Mouse (Mus musculus) forebrain, embryonic 10.5 days (tissue): ENCODE data around the gene Gsx1. TPM values are rescaled to one million over a fixed set of nuclear protein-coding genes. Genes with fewer than 3 reads are reported as not detected.

ENCODE experiments used
- DNase-seq: peaks from one replicate; pipeline ENCODE4 v3.0.0-alpha.2; 2017; ENCODE audit warnings: low spot score; ENCODE audit errors: extremely low spot score
- H3K27ac ChIP-seq: fragments of 300-500 bp; sonication (generic); 2 replicates; pipeline ENCODE4 v1.5.1; 2016; ENCODE audit warnings: mild to moderate bottlenecking
- H3K27me3 ChIP-seq: fragments of 300-500 bp; sonication (generic); 2 replicates; pipeline ENCODE4 v1.6.1; 2016; ENCODE audit warnings: mild to moderate bottlenecking; ENCODE audit not compliant: poor library complexity, severe bottlenecking
- H3K36me3 ChIP-seq: fragments of 300-500 bp; sonication (generic); replicated peaks from 2 replicates; pipeline ENCODE4 v1.6.1; 2016; ENCODE audit warnings: mild to moderate bottlenecking, moderate library complexity
- H3K4me1 ChIP-seq: fragments of 300-500 bp; sonication (generic); 2 replicates; pipeline ENCODE4 v1.6.1; 2016
- H3K4me3 ChIP-seq: fragments of 300-500 bp; sonication (generic); 2 replicates; pipeline ENCODE4 v1.5.1; 2016; ENCODE audit warnings: mild to moderate bottlenecking, moderate library complexity
- H3K9me3 ChIP-seq: fragments of 300-500 bp; sonication (generic); 2 replicates; pipeline ENCODE4 v1.6.1; 2016; ENCODE audit warnings: mild to moderate bottlenecking, moderate library complexity
- WGBS: fragments of 180-500 bp; shearing (Covaris S2); methylation state at CpG from one replicate; pipeline ENCODE4 v1.1.7; 2016; 5-methylcytosine and 5-hydroxymethylcytosine counted together
- polyA plus RNA-seq: library from polyadenylated mRNA; unstranded; fragments of >200 nt; fragmentation: Nextera tagmentation; extraction: Ambion mirVana; gene quantifications from 2 replicates; pipeline ENCODE4 v1.2.1, GENCODE M21; 2016

The Gsx1 gene
- polyA plus RNA-seq, 1 experiment from 2014 or later: 2.4 TPM

DNA sequence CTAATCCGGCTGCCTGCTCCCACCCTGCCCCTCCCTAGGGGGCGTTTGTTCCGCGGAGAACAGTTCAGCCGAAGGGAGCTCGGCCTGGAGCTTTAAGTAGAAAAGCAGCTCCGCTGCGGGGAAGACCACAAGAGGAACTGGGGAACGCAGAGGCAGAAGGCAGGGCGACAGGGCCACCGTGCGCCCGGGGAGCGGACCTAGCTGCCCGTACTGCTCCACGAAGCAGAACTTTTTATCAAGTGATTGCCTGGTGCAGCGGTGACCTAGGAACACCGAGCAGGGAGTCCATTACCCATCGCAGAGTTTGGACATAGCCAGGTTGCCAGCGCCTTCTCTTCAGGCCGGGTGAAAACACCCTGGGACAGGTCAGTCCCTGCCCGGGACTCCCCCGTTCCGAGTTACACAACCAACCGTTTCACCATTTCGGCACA, 2.5 kb upstream of the Gsx1 start:
- H3K4me3 ChIP-seq: peak overlapping the region; percentile 48
- DNase-seq: peak; percentile 63
- no peaks in the 10 kb centered on the region for H3K36me3 ChIP-seq
- H3K4me1 ChIP-seq: peaks cover 49% of the 10 kb centered on the region
- H3K27me3 ChIP-seq: peaks cover 98% of the 10 kb centered on the region
- peaks cover 11% of the 10 kb centered on the region for H3K9me3 ChIP-seq
- H3K27ac ChIP-seq: no peak overlapping the region
- WGBS: under 1% methylated on average over 26 of the region's 26 CpGs

DNA sequence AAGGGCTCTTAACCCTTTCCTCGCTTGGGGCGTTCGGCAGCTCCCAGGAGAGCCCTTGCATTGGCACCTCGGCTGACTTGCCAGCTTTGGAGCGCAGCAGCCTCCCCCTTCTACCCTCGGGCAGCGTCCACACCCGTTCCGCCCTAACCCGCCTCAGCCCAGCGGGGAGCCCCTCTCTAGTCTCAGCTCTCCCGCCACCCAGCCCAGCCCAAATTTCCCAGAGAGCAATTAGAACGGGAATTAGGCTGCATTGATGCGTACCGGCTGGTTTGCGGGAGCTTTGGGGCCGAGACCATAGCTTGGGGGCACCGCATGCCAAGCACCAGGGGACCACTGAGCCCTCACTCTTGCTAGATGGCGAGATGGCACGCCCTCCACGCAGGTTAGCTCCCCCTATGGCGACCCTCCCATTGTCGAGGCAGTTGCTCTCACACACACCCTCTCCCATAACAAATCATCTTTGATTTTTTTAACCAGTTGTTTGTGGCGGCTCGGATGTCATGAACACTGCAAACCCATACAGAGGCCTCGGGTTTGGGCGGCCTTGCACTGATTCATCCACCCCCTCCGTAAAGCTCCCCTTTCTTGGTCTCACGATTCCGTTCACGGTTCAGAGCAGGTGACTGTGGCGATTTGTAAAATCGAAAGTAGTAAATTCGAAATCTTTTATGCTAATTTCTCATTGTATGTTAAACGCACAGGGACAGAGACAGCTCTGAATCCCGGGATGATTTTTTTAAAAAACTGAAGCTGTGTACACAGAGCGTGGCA, 1.5 kb upstream of the Gsx1 start:
- Histone ChIP-seq H3K4me3 (peak overlapping the region; percentile 48), H3K36me3 (no peaks in the 10 kb centered on the region), H3K9me3 (peaks cover 11% of the 10 kb centered on the region), H3K27ac (no peak overlapping the region), H3K4me1 (peaks cover 49% of the 10 kb centered on the region), H3K27me3 (peaks cover 100% of the 10 kb centered on the region)
- under 1% methylated on average over 37 of the region's 37 CpGs for WGBS
- DNase-seq: peak; percentile 42

- H3K4me1 ChIP-seq: peaks cover 49% of the 10 kb centered on the region
- DNase-seq: no peak
- peaks cover 100% of the 10 kb centered on the region for H3K27me3 ChIP-seq
- H3K27ac ChIP-seq: no peak overlapping the region
- peaks cover 11% of the 10 kb centered on the region for H3K9me3 ChIP-seq
- 1% methylated on average over 25 of the region's 25 CpGs for WGBS
- no peaks in the 10 kb centered on the region for H3K36me3 ChIP-seq
- H3K4me3 ChIP-seq: peak overlapping the region; percentile 48
Observed at GRCm38 (mm10) chr5:147187552-147188170, 835 bp upstream of the Gsx1 start.

- peaks cover 100% of the 10 kb centered on the region for H3K27me3 ChIP-seq
- H3K4me1 ChIP-seq: peaks cover 49% of the 10 kb centered on the region
- H3K4me3 ChIP-seq: peak overlapping the region; percentile 48
- H3K36me3 ChIP-seq: no peaks in the 10 kb centered on the region
- 2% methylated on average over 28 of the region's 28 CpGs for WGBS
- no peaks in the 10 kb centered on the region for H3K9me3 ChIP-seq
- H3K27ac ChIP-seq: peak overlapping the region; percentile 30; the same call in 1 of the 2 replicates
- peak; percentile 23 for DNase-seq
Observed at GRCm38 (mm10) chr5:147189156-147189555, 660 bp downstream of the Gsx1 start.

GRCm38 (mm10) chr5:147189836-147190602, 1.5 kb downstream of the Gsx1 start:
- no peak overlapping the region for H3K27ac ChIP-seq
- under 1% methylated on average over 45 of the region's 46 CpGs for WGBS
- peak overlapping the region; percentile 48; the same call in 1 of the 2 replicates for H3K4me3 ChIP-seq
- H3K9me3 ChIP-seq: no peaks in the 10 kb centered on the region
- H3K27me3 ChIP-seq: peaks cover 100% of the 10 kb centered on the region
- H3K4me1 ChIP-seq: peaks cover 49% of the 10 kb centered on the region
- DNase-seq: peak; percentile 27
- no peaks in the 10 kb centered on the region for H3K36me3 ChIP-seq

GRCm38 (mm10) chr5:147190885-147191284, 2.4 kb downstream of the Gsx1 start:
- H3K4me3 ChIP-seq: peak overlapping the region; percentile 16; the same call in 1 of the 2 replicates
- peak; percentile 26 for DNase-seq
- peaks cover 42% of the 10 kb centered on the region for H3K4me1 ChIP-seq
- no peak overlapping the region for H3K27ac ChIP-seq
- H3K27me3 ChIP-seq: peaks cover 100% of the 10 kb centered on the region
- H3K36me3 ChIP-seq: no peaks in the 10 kb centered on the region
- no peaks in the 10 kb centered on the region for H3K9me3 ChIP-seq
- under 1% methylated on average over 7 of the region's 7 CpGs for WGBS

- DNase-seq: peak; percentile 24
- 1% methylated on average over 24 of the region's 24 CpGs for WGBS
- H3K4me3 ChIP-seq: no peak overlapping the region
Observed at GRCm38 (mm10) chr5:147191801-147192575, 3.5 kb downstream of the Gsx1 start.

GRCm38 (mm10) chr5:147192576-147192960, 4.1 kb downstream of the Gsx1 start:
- H3K4me1 ChIP-seq: peaks cover 26% of the 10 kb centered on the region
- DNase-seq: no peak
- H3K9me3 ChIP-seq: no peaks in the 10 kb centered on the region
- 2% methylated on average over 9 of the region's 9 CpGs for WGBS
- peaks cover 100% of the 10 kb centered on the region for H3K27me3 ChIP-seq
- no peak overlapping the region for H3K27ac ChIP-seq
- H3K36me3 ChIP-seq: no peaks in the 10 kb centered on the region
- H3K4me3 ChIP-seq: no peak overlapping the region

More at GRCm38 (mm10) chr5:147191801-147192575, 3.5 kb downstream of the Gsx1 start:
- peaks cover 100% of the 10 kb centered on the region for H3K27me3 ChIP-seq
- H3K9me3 ChIP-seq: no peaks in the 10 kb centered on the region
- H3K36me3 ChIP-seq: no peaks in the 10 kb centered on the region
- no peak overlapping the region for H3K27ac ChIP-seq
- H3K4me1 ChIP-seq: peaks cover 31% of the 10 kb centered on the region

DNA sequence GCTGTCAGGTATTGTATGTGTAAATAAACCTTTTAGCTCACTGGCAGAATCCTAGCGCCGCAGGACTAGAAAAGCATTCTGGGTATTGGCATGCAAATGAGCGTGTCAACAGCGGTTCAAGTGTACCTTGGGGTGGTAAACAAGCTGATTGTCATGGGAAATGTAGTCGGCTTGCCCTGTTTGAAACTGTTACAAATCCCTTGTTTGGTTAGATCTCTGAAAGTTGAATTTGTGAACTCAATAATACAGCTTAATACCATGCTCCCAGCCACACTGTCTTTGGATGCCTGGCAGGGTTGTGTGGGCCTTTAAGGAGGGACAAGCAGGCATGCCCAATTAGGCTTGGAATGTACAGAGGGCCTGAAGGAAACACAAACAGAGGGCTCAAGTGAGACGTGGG, 16.4 kb downstream of the Gsx1 start:
- WGBS: 8% methylated on average over 6 of the region's 6 CpGs
- Histone ChIP-seq H3K27me3 (peaks cover 32% of the 10 kb centered on the region; the same call in 1 of the 2 replicates), H3K36me3 (no peaks in the 10 kb centered on the region), H3K4me1 (peaks cover 14% of the 10 kb centered on the region), H3K4me3 (no peak overlapping the region; the same call in 1 of the 2 replicates), H3K9me3 (peaks cover 4% of the 10 kb centered on the region), H3K27ac (no peak overlapping the region)
- no peak for DNase-seq

- Histone ChIP-seq H3K27me3 (peaks cover 27% of the 10 kb centered on the region; the same call in 1 of the 2 replicates), H3K4me1 (peaks cover 14% of the 10 kb centered on the region), H3K36me3 (no peaks in the 10 kb centered on the region), H3K4me3 (no peak overlapping the region), H3K27ac (no peak overlapping the region), H3K9me3 (peaks cover 4% of the 10 kb centered on the region)
- WGBS: 94% methylated on average over 20 of the region's 20 CpGs
- no peak for DNase-seq
Observed at GRCm38 (mm10) chr5:147207852-147208251, 19.4 kb downstream of the Gsx1 start.

DNA sequence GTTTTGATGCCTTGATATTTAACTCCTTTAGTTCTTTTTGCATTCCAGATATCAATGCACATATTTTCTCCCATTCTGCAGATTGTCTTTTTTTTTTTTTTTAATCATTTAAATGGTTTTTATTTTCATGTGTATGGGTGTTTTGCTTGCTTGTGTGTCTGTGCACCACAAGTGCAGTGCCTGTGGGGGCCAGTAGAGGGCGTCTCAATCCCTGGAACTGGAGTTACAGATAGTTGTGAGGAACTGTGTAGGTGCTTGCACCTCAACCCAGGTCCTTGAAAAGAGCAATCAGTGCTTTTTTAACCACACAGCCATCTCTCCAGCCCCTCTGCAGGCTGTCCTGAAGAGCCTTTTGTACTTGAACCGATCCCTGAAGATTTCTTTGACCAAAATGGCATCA, 20.0 kb downstream of the Gsx1 start:
- Histone ChIP-seq H3K27me3 (peaks cover 27% of the 10 kb centered on the region; the same call in 1 of the 2 replicates), H3K4me3 (no peak overlapping the region), H3K9me3 (peaks cover 4% of the 10 kb centered on the region), H3K4me1 (peaks cover 14% of the 10 kb centered on the region), H3K36me3 (no peaks in the 10 kb centered on the region), H3K27ac (no peak overlapping the region)
- 78% methylated on average over 2 of the region's 2 CpGs for WGBS
- no peak for DNase-seq
